Mouse (Mus musculus): ENCODE data around the gene Trpv6.

DNA sequence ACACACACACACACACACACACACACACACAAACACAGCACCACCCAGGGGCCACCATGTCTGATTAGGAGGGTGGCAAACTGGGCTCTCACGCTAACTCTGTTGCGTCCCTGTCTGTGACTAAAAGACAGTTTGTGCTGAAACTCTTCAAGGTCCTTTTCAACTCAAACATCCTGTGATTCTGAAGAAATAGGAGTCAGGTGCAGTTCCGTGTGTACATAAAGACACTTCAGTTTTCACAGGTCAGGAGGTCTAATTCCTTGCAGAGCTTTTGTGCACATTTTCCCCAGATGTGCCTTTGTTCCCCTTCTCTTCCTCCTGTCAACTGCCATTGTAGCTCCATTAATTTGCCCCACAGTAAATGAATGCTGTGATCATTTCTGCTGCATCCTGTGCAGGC is 4.2 kb upstream of the Trpv6 start:
- TF ChIP-seq POLR2A (IDR thresholded peaks at IDR 0.05; ENCODE audit: borderline replicate concordance, insufficient read depth, low read length) (no peak), CTCF (IDR thresholded peaks at IDR 0.05; ENCODE audit: borderline replicate concordance, insufficient read depth, low read depth, low read length) (no peak)
